Mouse (Mus musculus) thymus, adult 2 months (tissue): ENCODE measurements around the gene Emc7.

ENCODE experiments used
- CTCF ChIP-seq: fragments of 200-500 bp; IDR thresholded peaks from 2 replicates; pipeline ENCODE4 v1.5.1; 2012; ENCODE audit warnings: mild to moderate bottlenecking, control low read depth, low read length, moderate library complexity, borderline replicate concordance; ENCODE audit not compliant: control insufficient read depth, poor library complexity, insufficient read depth; ENCODE audit errors: extremely low read depth
- POLR2A ChIP-seq: fragments of 200-500 bp; IDR thresholded peaks from 2 replicates; pipeline ENCODE4 v1.6.1; 2012; ENCODE audit warnings: mild to moderate bottlenecking, low read length, control low read depth, moderate library complexity; ENCODE audit not compliant: control insufficient read depth, poor library complexity, insufficient read depth; ENCODE audit errors: extremely low read depth

GRCm38 (mm10) chr2:112484886-112485285, 30.1 kb downstream of the Emc7 start:
- TF ChIP-seq CTCF: no peak
- no peak for TF ChIP-seq POLR2A
